Mouse (Mus musculus) testis, adult 2 months (tissue): Measurements from ENCODE around the gene Zfp536.

Source experiments
- CTCF ChIP-seq: fragments of 200-500 bp; IDR thresholded peaks from 2 replicates; pipeline ENCODE4 v1.5.1; 2012; ENCODE audit warnings: low read depth, mild to moderate bottlenecking, inconsistent platforms, low read length, moderate library complexity; ENCODE audit not compliant: control insufficient read depth, insufficient read depth, insufficient replicate concordance
- POLR2A ChIP-seq: fragments of 200-500 bp; IDR thresholded peaks from 2 replicates; pipeline ENCODE4 v1.6.1; 2012; ENCODE audit warnings: low read depth, mild to moderate bottlenecking, inconsistent platforms, low read length, moderate library complexity; ENCODE audit not compliant: control insufficient read depth

GRCm38 (mm10) chr7:37689561-37690305 lies 83.7 kb downstream of the Zfp536 start:
- no peak for TF ChIP-seq POLR2A
- no peak for TF ChIP-seq CTCF
